Mouse (Mus musculus) hematopoietic multipotent progenitor cell, adult 10-12 weeks (in vitro differentiated cells): ENCODE data around the gene Zfp692. TPM values are rescaled to one million over a fixed set of nuclear protein-coding genes. Genes with fewer than 3 reads are reported as not detected.

Source experiments
- polyA plus RNA-seq: library from polyadenylated mRNA; stranded (reverse); fragments of >175 nt; gene quantifications from 2 replicates; pipeline ENCODE4 v1.2.3, GENCODE M21; 2012; ENCODE audit warnings: low replicate concordance

Zfp692 gene
- polyA plus RNA-seq = 9.7 and 23.0 TPM in 2 replicates

GRCm38 (mm10) chr11:58306860-58307308 lies at the start of gene Zfp692:
Gene Zfp692, plus strand, starts transcription at chr11:58307069.

DNA sequence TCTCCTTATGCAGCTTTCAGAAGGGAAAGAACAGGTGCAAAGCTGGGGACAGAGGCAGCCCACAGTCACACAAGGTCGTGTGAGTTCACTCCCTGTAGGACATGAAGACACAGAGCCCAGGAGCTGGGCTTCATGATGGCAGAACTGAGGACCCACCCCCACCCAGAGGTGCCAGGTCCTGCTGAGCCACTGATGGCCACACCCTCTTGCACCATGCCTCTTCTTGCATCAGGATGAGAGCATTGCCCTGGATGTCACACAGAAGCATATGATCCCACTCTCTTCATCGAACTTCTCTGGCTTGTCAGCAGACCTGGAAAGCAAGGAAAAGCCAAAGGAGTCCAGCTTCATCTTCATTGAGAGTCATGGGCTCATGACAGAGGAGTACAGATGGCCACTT lies 32.3 kb upstream of the Zfp692 start, which contains the start of gene 4930438A08Rik:
4930438A08Rik (plus strand) TSS at position 228 of the 400 bp plus-strand sequence.

GRCm38 (mm10) chr11:58330276-58331148 lies 23.6 kb downstream of the Zfp692 start, which contains the start of the genes Zfp672 and Sh3bp5l:
Gene Zfp672, minus strand, starts transcription at chr11:58330339.
Gene Sh3bp5l, plus strand, starts transcription at chr11:58330724.

Other genes with a start within 250 kb of the Zfp692 start
- not detected in 2 replicates for gene Gm12248, start 213.9 kb upstream of the Zfp692 start, polyA plus RNA-seq
- gene Cnot8, start 202.9 kb upstream of the Zfp692 start, polyA plus RNA-seq = 4.4 and 8.0 TPM in 2 replicates
- 4.2 and 6.3 TPM in 2 replicates for gene Gemin5, start 138.5 kb upstream of the Zfp692 start, polyA plus RNA-seq
- 4.2 and 16.6 TPM in 2 replicates for gene Mrpl22, start 135.4 kb upstream of the Zfp692 start, polyA plus RNA-seq
- gene Igtp, start 107.5 kb upstream of the Zfp692 start, polyA plus RNA-seq = 6.0 and 12.5 TPM in 2 replicates
- gene Irgm2, start 107.5 kb upstream of the Zfp692 start, polyA plus RNA-seq = 1.2 and 4.8 TPM in 2 replicates
- 0.19 and 0.25 TPM in 2 replicates for gene 4930438A08Rik, start 32.3 kb upstream of the Zfp692 start, polyA plus RNA-seq
- 9.4 and 11.8 TPM in 2 replicates for gene Zfp672, start 23.3 kb downstream of the Zfp692 start, polyA plus RNA-seq
- 18.6 and 31.9 TPM in 2 replicates for gene Sh3bp5l, start 23.7 kb downstream of the Zfp692 start, polyA plus RNA-seq
- gene Lypd8, start 72.0 kb downstream of the Zfp692 start, polyA plus RNA-seq = not detected in 2 replicates
- gene 1810065E05Rik, start 114.0 kb downstream of the Zfp692 start, polyA plus RNA-seq = not detected in 2 replicates
- not detected in 2 replicates for gene Gm12253, start 125.5 kb downstream of the Zfp692 start, polyA plus RNA-seq
- not detected in 2 replicates for gene Lypd9, start 145.9 kb downstream of the Zfp692 start, polyA plus RNA-seq
- gene Olfr30, start 155.2 kb downstream of the Zfp692 start, polyA plus RNA-seq = not detected in 2 replicates
- gene Olfr332, start 185.5 kb downstream of the Zfp692 start, polyA plus RNA-seq = not detected in 2 replicates
- gene Olfr331, start 195.5 kb downstream of the Zfp692 start, polyA plus RNA-seq = not detected in 2 replicates
- gene Olfr330, start 227.8 kb downstream of the Zfp692 start, polyA plus RNA-seq = not detected in 2 replicates
- gene Olfr329-ps, start 239.4 kb downstream of the Zfp692 start, polyA plus RNA-seq = not detected in 2 replicates
- not detected in 2 replicates for gene Olfr328, start 248.6 kb downstream of the Zfp692 start, polyA plus RNA-seq